In genomic region chr3:41498791-41499190, GRCm38 (mm10) we compare ENCODE assay signal across 10 mouse cellular contexts. TPM values are rescaled to one million over a fixed set of nuclear protein-coding genes. Genes with fewer than 3 reads are reported as not detected.
DNase-seq lines count a peak whose midpoint lies in the region; ATAC-seq lines count a peak whose summit lies in the region.
"Had no signal": no experiment of that assay in that cellular context is flagged by ENCODE, and none has a peak within 500 bp of the region (broad histone marks: within the 10 kb centered on the region; RNA-seq: fewer than 3 reads in every experiment).

No protein-coding gene starts in this region.

- H3K9ac ChIP-seq in lung, embryonic 16.5 days (ENCODE audit: low read length), result no peak overlapping the region
- H3K9ac ChIP-seq in forebrain, embryonic 14.5 days (ENCODE audit: low read length), result no peak overlapping the region
- H3K9ac ChIP-seq in hindbrain, embryonic 14.5 days, result no peak overlapping the region
- H3K9ac ChIP-seq: limb, embryonic 13.5 days; midbrain, embryonic 13.5 days had no signal

- H3K9me3 ChIP-seq in heart, embryonic 10.5 days, result no peaks in the 10 kb centered on the region
- H3K9me3 ChIP-seq in lung, embryonic 16.5 days (ENCODE audit: control insufficient read depth, low read length), result no peaks in the 10 kb centered on the region
- no peaks in the 10 kb centered on the region for H3K9me3 ChIP-seq in forebrain, embryonic 14.5 days (replicated peaks; ENCODE audit: control insufficient read depth, low read length)
- H3K9me3 ChIP-seq in hindbrain, embryonic 14.5 days (ENCODE audit: control insufficient read depth, low read length), result no peaks in the 10 kb centered on the region
- H3K9me3 ChIP-seq: limb, embryonic 13.5 days; midbrain, embryonic 13.5 days had no signal

- peak; percentile 61 for ATAC-seq in lung, embryonic 16.5 days (ENCODE audit: low read depth)
- ATAC-seq in forebrain, embryonic 14.5 days, result no peak
- ATAC-seq in hindbrain, embryonic 14.5 days (ENCODE audit: low FRiP score), result no peak
- ATAC-seq: midbrain, embryonic 13.5 days had no signal

- H3K36me3 ChIP-seq in heart, embryonic 10.5 days, result no peaks in the 10 kb centered on the region
- H3K36me3 ChIP-seq in lung, embryonic 16.5 days (ENCODE audit: control insufficient read depth, insufficient read depth, low read length), result no peaks in the 10 kb centered on the region
- no peaks in the 10 kb centered on the region for H3K36me3 ChIP-seq in forebrain, embryonic 14.5 days (ENCODE audit: control insufficient read depth, insufficient read depth, low read length)
- no peaks in the 10 kb centered on the region for H3K36me3 ChIP-seq in hindbrain, embryonic 14.5 days (replicated peaks; ENCODE audit: control insufficient read depth, insufficient read depth)
- H3K36me3 ChIP-seq: limb, embryonic 13.5 days; midbrain, embryonic 13.5 days had no signal

- H3K4me3 ChIP-seq in heart, embryonic 10.5 days, result no peak overlapping the region
- no peak overlapping the region for H3K4me3 ChIP-seq in lung, embryonic 16.5 days (ENCODE audit: low read length)
- no peak overlapping the region for H3K4me3 ChIP-seq in forebrain, embryonic 14.5 days (ENCODE audit: low read depth, low read length)
- no peak overlapping the region for H3K4me3 ChIP-seq in hindbrain, embryonic 14.5 days (replicated peaks; ENCODE audit: low read length)
- H3K4me3 ChIP-seq: limb, embryonic 13.5 days; midbrain, embryonic 13.5 days had no signal

- H3K4me2 ChIP-seq in lung, embryonic 16.5 days (ENCODE audit: low read depth, low read length), result no peak overlapping the region
- no peak overlapping the region for H3K4me2 ChIP-seq in forebrain, embryonic 14.5 days (ENCODE audit: low read length)
- H3K4me2 ChIP-seq in hindbrain, embryonic 14.5 days (replicated peaks), result no peak overlapping the region
- H3K4me2 ChIP-seq: limb, embryonic 13.5 days; midbrain, embryonic 13.5 days had no signal

- peaks cover 7% of the 10 kb centered on the region; the same call in 1 of the 2 replicates for H3K4me1 ChIP-seq in heart, embryonic 10.5 days
- peaks cover 6% of the 10 kb centered on the region for H3K4me1 ChIP-seq in lung, embryonic 16.5 days (replicated peaks; ENCODE audit: control insufficient read depth, insufficient read depth, low read length)
- no peaks in the 10 kb centered on the region for H3K4me1 ChIP-seq in forebrain, embryonic 14.5 days (ENCODE audit: control insufficient read depth, insufficient read depth, low read length)
- H3K4me1 ChIP-seq in hindbrain, embryonic 14.5 days (replicated peaks; ENCODE audit: control insufficient read depth, insufficient read depth, low read length), result no peaks in the 10 kb centered on the region
- H3K4me1 ChIP-seq: limb, embryonic 13.5 days; midbrain, embryonic 13.5 days had no signal

- no peak overlapping the region for H3K27ac ChIP-seq in heart, embryonic 10.5 days
- no peak overlapping the region for H3K27ac ChIP-seq in lung, embryonic 16.5 days (ENCODE audit: low read length)
- no peak overlapping the region for H3K27ac ChIP-seq in forebrain, embryonic 14.5 days (ENCODE audit: low read depth, low read length)
- H3K27ac ChIP-seq in hindbrain, embryonic 14.5 days, result no peak overlapping the region
- H3K27ac ChIP-seq: limb, embryonic 13.5 days; midbrain, embryonic 13.5 days had no signal

- peak; percentile 37 for DNase-seq in embryo, embryonic 11 days
- DNase-seq in embryo, embryonic 10 days (ENCODE audit: low spot score), result no peak
- DNase-seq in 3T3-L1 (ENCODE audit: low read depth, low spot score), result peak; percentile 70
- peak; percentile 19 for DNase-seq in heart, embryonic 10.5 days (ENCODE audit: low spot score)
- DNase-seq in left cerebral cortex, adult 11 months (ENCODE audit: low spot score), result no peak
- no peak for DNase-seq in forebrain, embryonic 14.5 days (ENCODE audit: low spot score)
- DNase-seq in hindbrain, embryonic 14.5 days (ENCODE audit: low spot score), result no peak

- no peaks in the 10 kb centered on the region for H3K27me3 ChIP-seq in heart, embryonic 10.5 days (ENCODE audit: insufficient read depth, poor library complexity, severe bottlenecking)
- H3K27me3 ChIP-seq in lung, embryonic 16.5 days (ENCODE audit: control insufficient read depth, insufficient read depth, low read depth, low read length), result peaks cover 3% of the 10 kb centered on the region; the same call in 1 of the 2 replicates
- no peaks in the 10 kb centered on the region for H3K27me3 ChIP-seq in forebrain, embryonic 14.5 days (replicated peaks; ENCODE audit: control insufficient read depth, insufficient read depth, low read length)
- H3K27me3 ChIP-seq in hindbrain, embryonic 14.5 days (ENCODE audit: control insufficient read depth, insufficient read depth, low read length), result no peaks in the 10 kb centered on the region
- H3K27me3 ChIP-seq: limb, embryonic 13.5 days; midbrain, embryonic 13.5 days had no signal

- 84% methylated on average over 7 of the region's 7 CpGs for WGBS in heart, embryonic 10.5 days
- 49% methylated on average over 7 of the region's 7 CpGs for WGBS in lung, embryonic 16.5 days
- 92% methylated on average over 7 of the region's 7 CpGs for WGBS in forebrain, embryonic 14.5 days
- WGBS in hindbrain, embryonic 14.5 days, result 84% methylated on average over 7 of the region's 7 CpGs

RNA-seq across cellular contexts. Expression of gene Jade1, which starts 56.7 kb away (rescaled TPM):
- 13.1 and 17.8 TPM in 2 replicates for polyA plus RNA-seq in heart, embryonic 10.5 days (2016; fragmentation: Nextera tagmentation; extraction: Ambion mirVana)
- polyA plus RNA-seq in lung, embryonic 16.5 days (2015; fragmentation: Nextera tagmentation; extraction: Ambion mirVana), result 7.1 and 7.7 TPM in 2 replicates
- polyA plus RNA-seq in forebrain, embryonic 14.5 days (2014; fragmentation: Nextera tagmentation; extraction: Ambion mirVana), result 11.9 and 14.5 TPM in 2 replicates
- 13.3 and 16.6 TPM in 2 replicates for polyA plus RNA-seq in hindbrain, embryonic 14.5 days (2014; fragmentation: Nextera tagmentation; extraction: Ambion mirVana)

Comparison
In these comparisons a context has a peak if more than half of its experiments do, and no peak if none do; other contexts are left out.
1. DNase-seq: peak in embryo, embryonic 11 days (single experiment), 3T3-L1 (single experiment) and heart, embryonic 10.5 days (single experiment); none in embryo, embryonic 10 days (single experiment), left cerebral cortex, adult 11 months (single experiment), forebrain, embryonic 14.5 days (single experiment) and hindbrain, embryonic 14.5 days (single experiment).